Comparison of ENCODE assay signal across 8 mouse cellular contexts in the genomic region with DNA sequence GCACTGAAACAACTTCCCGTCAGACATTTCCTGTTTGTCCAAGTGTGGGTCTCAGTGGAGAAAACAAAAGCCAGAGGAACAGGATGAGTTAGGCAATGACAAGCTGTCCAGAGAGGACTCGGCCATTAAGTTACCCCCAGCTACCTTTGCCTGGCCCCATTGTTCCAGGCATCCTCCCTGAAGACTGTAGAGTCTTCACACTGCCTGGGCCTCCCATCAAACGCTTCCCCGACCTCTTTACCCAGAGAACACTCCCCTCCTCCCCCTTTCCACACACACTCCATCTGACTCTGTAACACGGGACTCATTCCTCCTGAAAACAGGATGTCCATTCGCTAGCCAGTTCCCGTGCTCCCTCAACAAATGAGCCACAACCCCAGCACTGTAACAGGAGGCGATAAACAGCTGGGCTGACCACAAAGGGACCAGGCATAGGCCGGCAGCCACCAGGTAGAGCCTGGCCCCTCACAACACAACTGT.
DNase-seq lines count a peak whose midpoint lies in the region; ATAC-seq and TF ChIP-seq lines count a peak whose summit lies in the region.

No protein-coding gene starts in this region.

- peak; percentile 74; the same call in 1 of the 2 replicates for TF ChIP-seq EP300 in lung, postnatal 0 days (IDR thresholded peaks at IDR 0.05)

- 49% methylated on average over 9 of the region's 9 CpGs for WGBS in intestine, postnatal 0 days
- 24% methylated on average over 9 of the region's 9 CpGs for WGBS in lung, postnatal 0 days

- ATAC-seq in intestine, postnatal 0 days: no peak
- ATAC-seq in lung, postnatal 0 days: peak; percentile 86
- ATAC-seq in frontal cortex, adult (ENCODE audit: low TSS enrichment): no peak

- no peaks in the 10 kb centered on the region for H3K27me3 ChIP-seq in intestine, postnatal 0 days (replicated peaks; ENCODE audit: control insufficient read depth, insufficient read depth, low read length)
- H3K27me3 ChIP-seq in lung, postnatal 0 days (replicated peaks; ENCODE audit: insufficient read depth, low read length): no peaks in the 10 kb centered on the region

- H3K9me3 ChIP-seq in intestine, postnatal 0 days (ENCODE audit: control insufficient read depth): no peaks in the 10 kb centered on the region
- no peaks in the 10 kb centered on the region for H3K9me3 ChIP-seq in lung, postnatal 0 days (ENCODE audit: low read length)

- peaks cover 9% of the 10 kb centered on the region; the same call in 1 of the 2 replicates for H3K36me3 ChIP-seq in intestine, postnatal 0 days (ENCODE audit: control insufficient read depth, insufficient read depth)
- no peaks in the 10 kb centered on the region for H3K36me3 ChIP-seq in lung, postnatal 0 days (ENCODE audit: insufficient read depth, low read length)

- no peak overlapping the region for H3K9ac ChIP-seq in intestine, postnatal 0 days (ENCODE audit: low read depth, low read length)
- no peak overlapping the region for H3K9ac ChIP-seq in lung, postnatal 0 days (replicated peaks; ENCODE audit: low read depth)

- no peak for TF ChIP-seq CTCF in intestine, postnatal 0 days (IDR thresholded peaks at IDR 0.05; ENCODE audit: low read depth)
- TF ChIP-seq CTCF in lung, postnatal 0 days (IDR thresholded peaks at IDR 0.05): no peak

- no peaks in the 10 kb centered on the region for H3K4me1 ChIP-seq in intestine, postnatal 0 days (replicated peaks; ENCODE audit: control insufficient read depth, insufficient read depth, low read length)
- H3K4me1 ChIP-seq in lung, postnatal 0 days (ENCODE audit: insufficient read depth, low read depth, low read length): no peaks in the 10 kb centered on the region

- no peak overlapping the region for H3K4me2 ChIP-seq in intestine, postnatal 0 days (replicated peaks; ENCODE audit: low read depth)
- H3K4me2 ChIP-seq in lung, postnatal 0 days (replicated peaks; ENCODE audit: low read depth, low read length): no peak overlapping the region

- H3K27ac ChIP-seq in intestine, postnatal 0 days (ENCODE audit: low read depth, low read length): peak overlapping the region; percentile 62; the same call in 1 of the 2 replicates
- H3K27ac ChIP-seq in lung, postnatal 0 days (ENCODE audit: low read length): peak overlapping the region; percentile 76

- no peak overlapping the region for H3K4me3 ChIP-seq in intestine, postnatal 0 days (ENCODE audit: low read depth, low read length)
- no peak overlapping the region for H3K4me3 ChIP-seq in lung, postnatal 0 days (ENCODE audit: low read depth, low read length)

- peak; percentile 14 to 53 for DNase-seq in adrenal gland, adult (ENCODE audit: inconsistent age in 2 of 2, low spot score in 1 of 2)
- no peak for DNase-seq in adrenal gland, adult 8-10 months
- DNase-seq in heart, adult 11 months: peak; percentile 98
- DNase-seq in lung, postnatal 0 days (ENCODE audit: low spot score): peak; percentile 69
- DNase-seq in layer of hippocampus, postnatal 25 days (ENCODE audit: extremely low spot score in 1 of 2, low spot score in 1 of 2): no peak
- DNase-seq in layer of hippocampus, adult 9-11 months: no peak

Comparison
In these comparisons a context has a peak if more than half of its experiments do, and no peak if none do; other contexts are left out.
1. DNase-seq: peak in adrenal gland, adult (2 of 2), heart, adult 11 months (single experiment) and lung, postnatal 0 days (single experiment); none in adrenal gland, adult 8-10 months (single experiment), layer of hippocampus, postnatal 25 days (0 of 2) and layer of hippocampus, adult 9-11 months (single experiment).